Mouse (Mus musculus) small intestine, adult 2 months (tissue): ENCODE data around the gene Rdh11.
A peak's percentile ranks its signal among the peaks of the same experiment; 100 is the strongest.

Experiments used
- CTCF ChIP-seq: fragments of 200-500 bp; IDR thresholded peaks from 2 replicates; pipeline ENCODE4 v1.5.1; 2012; ENCODE audit warnings: low read depth, mild to moderate bottlenecking, control low read depth, inconsistent platforms, low read length, moderate library complexity, mixed read lengths; ENCODE audit not compliant: insufficient replicate concordance, insufficient read length; ENCODE audit errors: extremely low read depth
- POLR2A ChIP-seq: fragments of 200-500 bp; IDR thresholded peaks from 2 replicates; pipeline ENCODE4 v1.6.1; 2012; ENCODE audit warnings: low read depth, mild to moderate bottlenecking, control low read depth, inconsistent platforms, low read length, moderate library complexity

GRCm38 (mm10) chr12:79130299-79131177 is 61.6 kb downstream of the Rdh11 start, which contains the start of gene Arg2:
- no peak for TF ChIP-seq CTCF
- peak; percentile 92 for TF ChIP-seq POLR2A
